Mouse (Mus musculus) embryonic facial prominence, embryonic 10.5 days (tissue): ENCODE data around the gene Otud1. TPM values are rescaled to one million over a fixed set of nuclear protein-coding genes. Genes with fewer than 3 reads are reported as not detected.

ENCODE experiments used
- DNase-seq: peaks from one replicate; pipeline ENCODE4 v3.0.0-alpha.2; 2017; ENCODE audit warnings: low spot score
- H3K27ac ChIP-seq: fragments of 300-500 bp; sonication (generic); replicated peaks from 2 replicates; pipeline ENCODE4 v1.5.1; 2016; ENCODE audit warnings: mild to moderate bottlenecking
- H3K27me3 ChIP-seq: fragments of 300-500 bp; sonication (generic); replicated peaks from 2 replicates; pipeline ENCODE4 v1.6.1; 2016; ENCODE audit warnings: low read depth, mild to moderate bottlenecking; ENCODE audit not compliant: poor library complexity, severe bottlenecking
- H3K36me3 ChIP-seq: fragments of 300-500 bp; sonication (generic); replicated peaks from 2 replicates; pipeline ENCODE4 v1.6.1; 2016; ENCODE audit warnings: mild to moderate bottlenecking, moderate library complexity
- H3K4me1 ChIP-seq: fragments of 300-500 bp; sonication (generic); 2 replicates; pipeline ENCODE4 v1.6.1; 2016
- H3K4me3 ChIP-seq: fragments of 300-500 bp; sonication (generic); 2 replicates; pipeline ENCODE4 v1.5.1; 2016; ENCODE audit warnings: mild to moderate bottlenecking, moderate library complexity
- H3K9me3 ChIP-seq: fragments of 300-500 bp; sonication (generic); 2 replicates; pipeline ENCODE4 v1.6.1; 2016; ENCODE audit warnings: mild to moderate bottlenecking
- WGBS: fragments of 180-500 bp; shearing (Covaris S2); methylation state at CpG from one replicate; pipeline ENCODE4 v1.1.7; 2016; 5-methylcytosine and 5-hydroxymethylcytosine counted together
- polyA plus RNA-seq: library from polyadenylated mRNA; unstranded; fragments of >200 nt; fragmentation: Nextera tagmentation; extraction: Ambion mirVana; gene quantifications from 2 replicates; pipeline ENCODE4 v1.2.1, GENCODE M21; 2016

Otud1 gene
- polyA plus RNA-seq, 1 experiment from 2014 or later = 0.61 TPM

- H3K27ac ChIP-seq = peak overlapping the region; percentile 87
- H3K36me3 ChIP-seq = no peaks in the 10 kb centered on the region
- peak overlapping the region; percentile 78 for H3K4me3 ChIP-seq
- under 1% methylated on average over 90 of the region's 108 CpGs for WGBS
- DNase-seq = peak; percentile 71
- H3K27me3 ChIP-seq = peaks cover 54% of the 10 kb centered on the region
- peaks cover 11% of the 10 kb centered on the region; the same call in 1 of the 2 replicates for H3K4me1 ChIP-seq
- H3K9me3 ChIP-seq = no peaks in the 10 kb centered on the region
These were observed 483 bp downstream of the Otud1 start for GRCm38 (mm10) chr2:19657881-19658589.

- H3K27ac ChIP-seq = peak overlapping the region; percentile 87; the same call in 1 of the 2 replicates
- no peaks in the 10 kb centered on the region for H3K9me3 ChIP-seq
- DNase-seq = peak; percentile 44
- H3K27me3 ChIP-seq = peaks cover 54% of the 10 kb centered on the region
- no peaks in the 10 kb centered on the region for H3K36me3 ChIP-seq
- H3K4me3 ChIP-seq = peak overlapping the region; percentile 78
- H3K4me1 ChIP-seq = peaks cover 11% of the 10 kb centered on the region; the same call in 1 of the 2 replicates
- WGBS = 3% methylated on average over 49 of the region's 49 CpGs
These were observed 1.3 kb downstream of the Otud1 start for GRCm38 (mm10) chr2:19658661-19659384.

DNA sequence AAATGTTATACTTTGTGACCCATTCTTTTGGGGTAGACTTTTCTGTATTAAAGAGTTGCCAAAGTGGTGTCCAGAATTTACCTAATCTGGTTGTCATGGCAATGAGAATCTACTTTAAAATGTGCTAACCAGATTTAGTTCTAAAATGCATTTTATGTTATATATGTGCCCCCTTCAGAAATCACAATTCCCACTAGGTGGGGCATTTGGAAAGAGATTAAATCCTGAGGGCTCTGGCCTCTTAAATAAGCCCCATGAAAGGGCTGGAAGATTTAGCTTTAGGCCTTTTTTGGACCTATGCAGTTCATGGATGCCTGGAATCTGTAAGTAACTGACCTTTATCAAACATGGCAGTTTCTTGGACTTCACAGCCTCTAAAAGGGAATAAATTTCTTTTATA lies 3.3 kb downstream of the Otud1 start:
- no peaks in the 10 kb centered on the region for H3K36me3 ChIP-seq
- no peak overlapping the region for H3K27ac ChIP-seq
- no peaks in the 10 kb centered on the region for H3K9me3 ChIP-seq
- DNase-seq = no peak
- H3K4me1 ChIP-seq = peaks cover 19% of the 10 kb centered on the region
- H3K4me3 ChIP-seq = no peak overlapping the region
- H3K27me3 ChIP-seq = peaks cover 42% of the 10 kb centered on the region

DNA sequence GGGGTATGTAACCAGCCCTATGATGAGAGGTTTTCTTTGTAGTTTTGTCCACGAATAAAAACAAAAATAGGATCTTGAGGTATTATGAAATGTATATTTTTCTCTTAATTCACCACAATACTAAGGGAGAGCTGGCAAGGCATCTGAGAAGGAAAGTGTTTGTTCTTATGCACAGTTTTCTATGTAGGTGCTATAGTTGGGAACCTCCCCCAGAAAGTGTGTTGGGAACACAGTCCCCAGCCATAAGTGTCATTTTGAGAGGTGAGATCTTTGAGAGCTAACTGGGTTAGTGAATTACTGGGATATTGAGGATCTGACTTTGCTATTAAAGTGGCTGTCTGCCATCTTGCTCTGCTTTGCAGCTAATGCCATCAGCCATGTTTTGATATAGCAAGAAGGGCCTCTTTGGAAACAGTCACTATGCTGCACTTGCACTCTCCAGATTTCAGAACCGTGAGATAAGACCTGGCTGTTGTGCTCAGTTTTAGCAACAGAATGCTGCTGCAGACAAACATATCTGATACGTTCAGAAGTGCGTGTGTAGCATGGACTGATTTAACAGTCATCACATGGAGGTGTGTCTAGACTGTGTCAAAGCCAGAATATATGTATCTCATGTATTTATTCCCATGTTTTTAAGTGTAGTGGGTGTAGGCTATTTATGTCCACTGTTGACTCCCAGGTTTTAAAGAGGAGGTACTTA lies 5.7 kb downstream of the Otud1 start:
- Histone ChIP-seq H3K4me3 (no peak overlapping the region), H3K36me3 (no peaks in the 10 kb centered on the region), H3K4me1 (peaks cover 23% of the 10 kb centered on the region), H3K9me3 (no peaks in the 10 kb centered on the region), H3K27me3 (peaks cover 33% of the 10 kb centered on the region), H3K27ac (no peak overlapping the region)
- no peak for DNase-seq
- 82% methylated on average over 4 of the region's 4 CpGs for WGBS

GRCm38 (mm10) chr2:19664147-19664546 lies 6.6 kb downstream of the Otud1 start:
- H3K4me3 ChIP-seq = no peak overlapping the region
- H3K36me3 ChIP-seq = no peaks in the 10 kb centered on the region
- no peak overlapping the region for H3K27ac ChIP-seq
- H3K9me3 ChIP-seq = no peaks in the 10 kb centered on the region
- DNase-seq = no peak
- WGBS = 74% methylated on average over 6 of the region's 6 CpGs
- H3K4me1 ChIP-seq = peaks cover 15% of the 10 kb centered on the region
- H3K27me3 ChIP-seq = peaks cover 24% of the 10 kb centered on the region

GRCm38 (mm10) chr2:19664555-19665475 lies 7.3 kb downstream of the Otud1 start:
- Histone ChIP-seq H3K9me3 (no peaks in the 10 kb centered on the region), H3K27ac (no peak overlapping the region), H3K27me3 (peaks cover 17% of the 10 kb centered on the region), H3K36me3 (no peaks in the 10 kb centered on the region), H3K4me3 (no peak overlapping the region), H3K4me1 (peaks cover 15% of the 10 kb centered on the region)
- no peak for DNase-seq
- 42% methylated on average over 7 of the region's 7 CpGs for WGBS

GRCm38 (mm10) chr2:19665841-19666240 lies 8.3 kb downstream of the Otud1 start:
- DNase-seq = peak; percentile 37
- Histone ChIP-seq H3K27me3 (peaks cover 8% of the 10 kb centered on the region; the same call in 1 of the 2 replicates), H3K9me3 (no peaks in the 10 kb centered on the region), H3K4me1 (peaks cover 15% of the 10 kb centered on the region), H3K36me3 (no peaks in the 10 kb centered on the region), H3K27ac (no peak overlapping the region), H3K4me3 (no peak overlapping the region)
- 19% methylated on average over 3 of the region's 3 CpGs for WGBS

GRCm38 (mm10) chr2:19670851-19671688 lies 13.5 kb downstream of the Otud1 start:
- Histone ChIP-seq H3K9me3 (no peaks in the 10 kb centered on the region), H3K27me3 (no peaks in the 10 kb centered on the region), H3K4me1 (peaks cover 6% of the 10 kb centered on the region), H3K27ac (no peak overlapping the region), H3K4me3 (no peak overlapping the region), H3K36me3 (no peaks in the 10 kb centered on the region)
- WGBS = 84% methylated on average over 13 of the region's 13 CpGs
- no peak for DNase-seq

GRCm38 (mm10) chr2:19682997-19683396 lies 25.4 kb downstream of the Otud1 start:
- no peaks in the 10 kb centered on the region for H3K36me3 ChIP-seq
- no peaks in the 10 kb centered on the region for H3K4me1 ChIP-seq
- no peak overlapping the region for H3K27ac ChIP-seq
- 52% methylated on average over 3 of the region's 3 CpGs for WGBS
- no peaks in the 10 kb centered on the region for H3K9me3 ChIP-seq
- DNase-seq = no peak
- H3K27me3 ChIP-seq = no peaks in the 10 kb centered on the region
- no peak overlapping the region for H3K4me3 ChIP-seq

DNA sequence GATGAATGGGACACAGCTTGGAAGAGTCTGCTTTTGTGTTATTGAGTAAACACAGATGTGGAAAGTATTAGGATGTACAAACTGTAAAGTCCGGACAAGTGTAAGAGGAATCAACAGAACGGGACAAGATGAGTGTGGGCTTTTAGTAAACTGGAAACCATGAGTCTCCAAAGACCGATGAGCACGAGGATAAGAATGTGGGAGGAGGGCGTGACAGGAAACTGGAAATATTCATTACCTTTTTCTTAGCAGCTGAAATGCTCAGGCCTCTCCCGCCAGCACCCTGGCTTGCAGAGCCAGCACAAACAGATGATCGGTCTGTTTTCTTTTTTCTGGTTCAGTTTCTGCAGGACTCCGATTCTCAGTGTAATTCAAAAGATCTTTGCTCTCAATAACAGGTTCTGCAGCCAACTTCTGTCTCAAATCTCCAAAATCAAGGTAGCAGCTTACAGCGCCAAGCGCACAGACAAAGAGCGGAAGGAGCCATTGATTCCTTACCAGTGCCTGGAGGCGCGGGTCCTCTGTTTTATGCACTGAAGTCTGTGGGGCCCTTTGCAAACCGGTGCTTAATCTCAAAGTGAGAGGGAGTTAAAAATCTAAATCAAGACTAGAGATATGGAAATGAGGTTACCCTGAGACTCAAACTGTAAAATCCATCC lies 28.1 kb downstream of the Otud1 start:
- Histone ChIP-seq H3K4me3 (no peak overlapping the region), H3K4me1 (no peaks in the 10 kb centered on the region), H3K36me3 (no peaks in the 10 kb centered on the region), H3K27me3 (no peaks in the 10 kb centered on the region), H3K9me3 (no peaks in the 10 kb centered on the region), H3K27ac (no peak overlapping the region)
- no peak for DNase-seq
- 63% methylated on average over 14 of the region's 14 CpGs for WGBS

- H3K36me3 ChIP-seq = no peaks in the 10 kb centered on the region
- 86% methylated on average over 14 of the region's 14 CpGs for WGBS
- no peaks in the 10 kb centered on the region for H3K4me1 ChIP-seq
- no peak overlapping the region for H3K4me3 ChIP-seq
- DNase-seq = no peak
- no peak overlapping the region for H3K27ac ChIP-seq
- no peaks in the 10 kb centered on the region for H3K27me3 ChIP-seq
- H3K9me3 ChIP-seq = no peaks in the 10 kb centered on the region
These were observed 32.5 kb downstream of the Otud1 start for GRCm38 (mm10) chr2:19690094-19690493.
